Mouse (Mus musculus): ENCODE data around the gene Agap2.
A peak's percentile ranks its signal among the peaks of the same experiment; 100 is the strongest.

Gene Agap2

GRCm38 (mm10) chr10:127125210-127126001 lies 50.3 kb downstream of the Agap2 start:
- no peak for TF ChIP-seq GATA4 (IDR thresholded peaks at IDR 0.05; ENCODE audit: insufficient replicate concordance, low read length)

DNA sequence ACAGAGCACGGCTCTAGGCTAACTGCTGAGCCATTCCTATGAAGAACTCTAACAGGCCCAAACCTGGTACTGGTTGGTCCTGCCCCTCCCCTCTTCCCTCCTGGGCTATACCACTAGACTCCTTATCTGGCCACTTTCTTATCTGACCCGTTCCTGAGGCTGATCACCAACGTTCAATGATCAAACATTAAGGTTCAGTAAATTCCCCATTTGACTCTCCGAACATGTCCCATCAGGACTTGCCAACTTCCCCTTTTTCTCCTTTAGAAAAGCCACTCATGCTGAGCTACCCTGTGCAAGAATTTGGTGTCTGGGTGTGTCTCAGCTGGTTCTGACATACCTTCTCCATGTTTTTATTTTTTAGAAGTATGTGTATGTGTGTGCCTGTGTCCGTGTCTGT lies 51.5 kb downstream of the Agap2 start:
- no peak for TF ChIP-seq GATA4 (IDR thresholded peaks at IDR 0.05; ENCODE audit: insufficient replicate concordance, low read length)

DNA sequence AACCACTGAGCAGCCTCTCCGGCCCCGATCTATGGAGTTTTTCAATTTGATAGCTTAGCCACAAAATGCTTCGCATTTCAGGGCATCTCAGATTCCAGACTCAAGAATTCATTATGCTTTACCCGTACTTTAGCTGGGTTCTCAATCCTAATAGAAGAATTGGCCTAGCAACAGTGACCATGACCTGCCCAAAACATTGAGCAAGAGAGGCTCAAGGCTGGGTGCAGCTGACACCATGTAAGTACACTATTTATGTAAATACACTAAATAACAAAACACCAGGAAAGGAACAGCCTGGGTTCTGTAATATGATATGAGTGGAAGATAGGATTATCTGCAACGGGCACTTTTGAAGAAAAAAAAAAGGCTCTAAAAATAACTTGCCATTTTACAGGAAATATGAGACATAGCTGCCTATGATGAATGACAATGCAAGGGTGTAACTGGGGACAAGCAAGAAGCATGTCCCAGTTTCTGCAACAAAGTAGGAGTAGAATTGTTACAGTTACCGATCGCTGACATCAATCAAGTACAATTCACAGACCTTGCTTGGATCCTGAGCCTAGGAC lies 52.7 kb downstream of the Agap2 start:
- no peak for TF ChIP-seq GATA4 (IDR thresholded peaks at IDR 0.05; ENCODE audit: insufficient replicate concordance, low read length)

- TF ChIP-seq GATA4 (IDR thresholded peaks at IDR 0.05; ENCODE audit: insufficient replicate concordance, low read length) = no peak
Measured at GRCm38 (mm10) chr10:127129431-127129830, 54.3 kb downstream of the Agap2 start.

DNA sequence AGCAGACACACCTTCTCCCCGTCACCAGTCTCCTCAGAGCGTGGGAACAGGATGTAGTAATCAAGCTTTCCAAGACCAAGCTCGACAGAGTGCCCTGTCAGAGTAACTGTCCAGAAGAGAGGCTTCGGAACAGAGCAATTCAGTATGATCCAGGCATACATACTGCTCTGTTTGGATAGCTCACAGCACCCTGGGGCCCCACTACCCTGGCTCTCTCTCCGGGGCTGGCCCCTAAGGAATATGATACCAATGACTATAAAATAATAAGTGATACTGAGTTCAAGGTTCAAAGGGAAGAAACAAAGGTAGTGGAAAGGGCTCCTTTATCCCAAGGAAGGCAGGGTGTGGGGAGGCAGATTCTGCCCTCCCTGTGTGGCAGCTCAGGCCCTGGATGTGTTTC lies 57.4 kb downstream of the Agap2 start:
- TF ChIP-seq GATA4 (IDR thresholded peaks at IDR 0.05; ENCODE audit: insufficient replicate concordance, low read length) = no peak

DNA sequence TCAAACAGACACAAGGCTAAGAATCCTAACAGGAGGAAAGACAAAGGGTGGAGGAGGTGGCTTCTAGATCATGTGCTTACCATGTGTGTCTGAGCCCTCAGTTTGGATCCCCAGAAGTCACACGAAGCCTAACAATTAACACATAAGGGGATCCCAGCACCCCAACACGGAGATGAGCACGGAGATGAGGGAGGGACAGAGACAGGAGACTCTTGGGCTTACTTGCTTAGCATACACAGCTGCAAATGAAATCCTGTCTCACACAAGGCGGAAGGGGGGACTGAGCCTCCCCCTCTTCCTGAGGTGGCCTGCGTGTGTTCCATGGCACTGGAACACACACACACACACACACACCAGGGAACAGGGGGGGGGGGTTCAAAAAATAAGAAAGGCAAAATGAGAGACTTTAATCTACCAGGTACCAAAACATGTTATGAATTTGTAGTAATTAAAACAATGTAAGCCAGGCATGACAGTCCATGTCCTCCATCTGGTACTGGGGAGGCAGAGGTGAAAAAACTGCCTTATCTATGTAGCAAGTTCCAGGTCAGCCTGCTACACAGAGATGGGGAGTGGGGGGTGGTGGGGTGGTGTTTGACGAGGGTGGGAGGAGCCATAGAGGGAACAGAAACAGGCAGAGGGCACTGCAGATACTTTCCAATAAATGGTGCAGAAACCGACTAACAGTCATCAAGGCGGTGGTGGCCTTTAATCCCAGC lies 60.2 kb downstream of the Agap2 start:
- TF ChIP-seq GATA4 (IDR thresholded peaks at IDR 0.05; ENCODE audit: insufficient replicate concordance, low read length) = no peak

DNA sequence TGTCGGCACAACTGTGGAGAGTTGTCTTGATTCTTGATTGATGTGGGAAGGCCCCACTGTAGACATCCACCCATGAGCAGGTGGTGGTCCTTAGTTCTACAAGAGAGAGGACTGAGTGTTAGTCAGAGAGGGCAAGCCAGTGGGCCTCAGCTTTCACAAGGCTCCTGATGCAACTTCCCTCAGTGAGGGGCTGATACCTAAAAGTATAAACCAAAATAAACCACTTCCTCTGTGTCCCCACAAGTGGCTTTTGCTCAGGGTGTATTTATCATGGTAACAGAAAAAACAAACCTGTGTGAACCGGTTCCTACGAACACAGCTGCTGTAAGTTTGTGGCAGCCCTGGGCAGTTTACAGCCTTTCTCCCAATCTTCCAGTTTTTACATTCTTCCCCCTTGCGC lies 61.4 kb downstream of the Agap2 start:
- TF ChIP-seq GATA4 (IDR thresholded peaks at IDR 0.05; ENCODE audit: insufficient replicate concordance, low read length) = no peak

GRCm38 (mm10) chr10:127137896-127138295 lies 62.8 kb downstream of the Agap2 start:
- TF ChIP-seq GATA4 (IDR thresholded peaks at IDR 0.05; ENCODE audit: insufficient replicate concordance, low read length) = no peak

DNA sequence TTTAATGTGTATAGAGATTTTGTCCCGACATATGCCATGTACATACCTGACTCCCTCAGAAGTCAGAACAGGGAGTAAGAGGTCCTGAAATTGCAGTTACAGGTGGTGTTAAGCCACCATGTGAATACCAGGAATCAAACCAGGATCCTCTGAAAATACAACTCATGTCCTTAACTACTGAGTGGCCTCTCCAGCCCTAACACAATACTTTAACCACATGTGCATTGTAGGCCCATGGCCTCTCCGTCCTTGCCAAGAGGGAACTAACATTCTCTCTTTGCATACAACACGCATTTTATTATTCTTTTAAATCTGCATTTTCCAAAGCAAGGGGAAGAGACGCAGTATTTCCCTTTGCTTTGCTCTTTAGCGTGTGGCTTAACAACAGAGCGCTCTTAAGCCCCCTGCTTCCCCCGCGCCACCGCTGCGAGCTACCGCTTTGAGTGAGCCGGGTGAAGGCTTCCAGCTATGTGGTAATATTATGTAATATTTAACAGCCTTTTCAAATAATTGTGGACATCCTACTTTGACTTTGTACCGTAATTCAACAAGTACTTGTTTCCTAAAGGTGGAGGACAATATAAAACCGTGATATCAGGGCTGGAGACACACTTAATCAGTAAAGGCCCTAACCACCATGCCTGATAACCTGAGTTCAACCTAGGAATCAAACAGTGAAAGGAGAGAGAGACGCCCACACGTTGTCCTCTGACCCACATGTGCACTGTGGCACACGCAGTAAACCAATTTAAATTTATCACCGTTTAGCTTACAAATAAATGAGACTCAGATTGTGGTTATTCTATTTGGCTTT lies 63.5 kb downstream of the Agap2 start:
- peak; percentile 84 for TF ChIP-seq GATA4 (IDR thresholded peaks at IDR 0.05; ENCODE audit: insufficient replicate concordance, low read length)

GRCm38 (mm10) chr10:127140971-127141370 lies 65.9 kb downstream of the Agap2 start:
- TF ChIP-seq GATA4 (IDR thresholded peaks at IDR 0.05; ENCODE audit: insufficient replicate concordance, low read length) = no peak

GRCm38 (mm10) chr10:127141500-127141899 lies 66.4 kb downstream of the Agap2 start:
- no peak for TF ChIP-seq GATA4 (IDR thresholded peaks at IDR 0.05; ENCODE audit: insufficient replicate concordance, low read length)
